Mouse (Mus musculus) spleen, embryonic (tissue): ENCODE measurements around the gene Kremen2.

Source experiments
- CTCF ChIA-PET: fragments of 350-600 bp; sonication (Branson Sonifier 250); formaldehyde crosslinking; loops from one replicate; lab custom pipeline; 2022; lab: Charles Lee

Gene Kremen2

DNA sequence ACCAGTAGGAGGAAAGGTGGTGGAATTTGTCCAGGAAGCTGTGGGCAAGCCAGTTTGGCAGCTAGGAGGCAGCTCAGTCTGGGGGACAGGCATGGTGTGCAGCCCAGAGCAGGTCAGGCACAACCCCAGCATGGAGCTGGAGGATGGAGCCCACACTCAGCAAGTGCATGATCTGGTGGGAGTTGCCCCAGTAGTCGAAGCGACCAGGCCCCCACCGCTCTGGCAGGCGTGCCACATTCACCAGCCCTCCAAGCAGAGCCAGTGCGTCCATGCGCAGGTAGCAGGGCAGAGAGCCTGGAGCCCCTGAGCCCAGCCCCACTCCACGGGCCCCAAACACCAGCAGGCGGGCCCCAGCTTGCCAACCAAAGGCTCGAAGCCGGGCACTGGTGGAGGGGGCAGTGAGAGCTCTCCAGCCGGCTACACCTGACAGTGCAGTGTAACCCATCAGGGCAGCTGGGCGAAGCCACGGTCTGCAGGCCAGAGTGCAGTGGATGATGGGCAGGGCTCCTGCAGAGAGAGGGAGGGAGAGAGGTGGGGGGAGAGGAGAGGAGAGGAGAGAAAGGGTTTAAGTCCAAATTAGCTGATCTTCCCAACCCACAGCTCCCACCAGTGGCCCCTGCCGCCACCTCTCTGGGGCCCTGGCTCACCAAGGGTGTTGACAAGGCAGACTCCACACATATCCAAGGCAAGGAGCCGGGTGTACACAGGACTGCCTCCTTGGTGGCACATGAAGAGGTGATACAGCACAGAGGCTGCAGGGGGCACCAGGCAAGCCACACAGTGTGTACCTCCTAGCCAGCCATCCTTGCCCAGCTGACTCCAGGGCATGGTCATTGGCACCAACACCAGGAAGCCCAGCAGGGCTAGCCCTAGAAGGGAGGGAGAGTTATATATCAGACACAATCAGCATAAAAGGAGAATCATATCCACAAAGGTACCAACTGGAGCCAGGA is 7.9 kb downstream of the Kremen2 start:
- CTCF ChIA-PET = no interaction called here

DNA sequence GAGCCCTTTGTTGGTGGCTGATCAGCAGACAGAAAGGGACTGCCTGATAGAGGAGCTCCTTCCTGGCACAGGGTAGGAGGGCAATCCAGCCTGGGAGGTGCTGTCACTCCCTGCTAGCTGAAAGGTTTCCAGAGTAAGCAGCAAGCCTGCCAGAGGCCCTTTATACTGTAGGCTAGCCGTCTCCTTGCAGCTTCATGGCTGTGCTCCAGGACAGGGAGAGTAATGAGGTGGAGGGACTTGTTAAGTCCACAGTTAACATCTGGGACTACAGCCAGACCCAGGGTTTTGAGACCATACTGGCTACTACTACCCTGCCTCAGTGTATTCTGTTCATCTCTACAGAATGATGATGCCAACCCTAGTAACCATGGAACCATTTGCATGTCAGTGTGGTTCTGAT is 11.3 kb downstream of the Kremen2 start:
- CTCF ChIA-PET = no interaction called here

DNA sequence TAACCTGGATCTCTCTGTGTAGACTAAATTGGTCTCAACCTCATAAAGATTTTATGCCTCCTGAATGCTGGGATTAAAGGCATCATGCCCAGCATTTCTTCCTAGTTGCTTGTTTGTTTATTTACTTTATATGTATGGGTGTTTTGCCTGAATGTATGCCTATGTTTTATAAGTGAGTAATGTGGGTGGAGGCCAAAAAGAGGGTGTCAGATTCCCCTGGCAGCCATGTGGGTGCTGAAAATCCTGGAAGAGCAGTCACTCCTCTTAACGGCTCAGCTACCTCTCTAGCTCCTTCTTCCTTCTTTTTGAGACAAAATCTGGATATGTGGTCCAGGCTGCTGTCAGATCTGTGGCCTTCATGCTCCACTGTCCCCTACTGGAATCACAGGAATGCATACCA is 15.2 kb downstream of the Kremen2 start:
- CTCF ChIA-PET = no interaction called here

DNA sequence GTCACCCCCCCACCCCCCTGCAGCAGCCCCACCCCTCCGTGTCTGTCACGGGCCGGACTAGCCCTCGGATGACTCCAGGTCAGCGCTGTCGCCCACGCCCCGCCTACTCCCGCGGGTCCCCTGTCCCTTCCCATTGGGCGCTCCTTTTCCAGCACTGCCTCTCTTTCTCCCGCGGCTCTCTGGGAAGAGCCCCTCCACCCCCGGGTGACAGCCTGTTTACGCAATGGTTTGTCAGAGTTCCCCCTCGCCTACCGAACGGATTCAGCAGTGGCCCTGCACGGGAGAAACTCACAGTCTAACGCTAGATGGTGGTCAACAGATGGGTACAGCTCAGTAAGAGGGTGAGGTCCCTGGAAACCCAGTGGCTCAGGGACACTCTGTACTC is 18.9 kb downstream of the Kremen2 start:
- CTCF ChIA-PET = interaction anchor here (0.6 kb wide), 1 partner anchor 77 kb away, joined by 8 read pairs; no protein-coding TSS in a partner anchor

- CTCF ChIA-PET = interaction anchor here (0.6 kb wide), 1 partner anchor 78 kb away, joined by 8 read pairs; no protein-coding TSS in a partner anchor
Measured at GRCm38 (mm10) chr17:23725999-23726757, 19.5 kb downstream of the Kremen2 start, which contains the start of gene Pkmyt1. TSS of gene Pkmyt1 (plus strand) at chr17:23726336.

GRCm38 (mm10) chr17:23725477-23725876 is 20.2 kb downstream of the Kremen2 start:
- CTCF ChIA-PET = interaction anchor here (0.6 kb wide), 1 partner anchor 159 kb away, joined by 3 read pairs; no protein-coding TSS in a partner anchor

GRCm38 (mm10) chr17:23722376-23723125 is 23.1 kb downstream of the Kremen2 start, which contains the start of gene 1520401A03Rik:
TSS of gene 1520401A03Rik (minus strand) at chr17:23722783.
- CTCF ChIA-PET = interaction anchor here (0.8 kb wide), 1 partner anchor 13 kb away, joined by 3 read pairs; no protein-coding TSS in a partner anchor

GRCm38 (mm10) chr17:23721886-23722285 is 23.7 kb downstream of the Kremen2 start:
- CTCF ChIA-PET = interaction anchor here (0.6 kb wide), 1 partner anchor 27 kb away, joined by 3 read pairs; no protein-coding TSS in a partner anchor

DNA sequence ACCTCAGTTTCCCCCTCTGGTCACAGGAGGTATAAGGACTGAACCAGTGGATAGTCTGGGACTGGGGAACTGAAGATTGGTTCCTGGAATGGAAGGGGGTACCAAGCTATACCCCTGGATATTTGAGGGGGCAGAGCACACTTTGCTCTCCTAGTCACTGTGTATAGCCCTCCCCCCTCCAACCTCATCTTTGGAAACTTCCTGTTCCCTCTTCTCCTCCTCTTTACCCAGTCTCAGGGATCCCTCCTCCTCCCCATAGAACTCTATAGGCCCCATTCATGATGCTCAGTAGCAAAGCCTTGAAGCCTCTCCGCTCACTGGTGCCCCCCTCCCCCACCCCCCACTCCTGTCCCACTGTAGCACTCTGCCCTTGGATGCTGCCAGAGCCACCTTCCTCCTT is 26.2 kb downstream of the Kremen2 start:
- CTCF ChIA-PET = interaction anchor here (0.6 kb wide), 1 partner anchor 19 kb away, joined by 4 read pairs; no protein-coding TSS in a partner anchor

GRCm38 (mm10) chr17:23717003-23717402 is 28.6 kb downstream of the Kremen2 start:
- CTCF ChIA-PET = no interaction called here

GRCm38 (mm10) chr17:23706212-23706611 is 39.4 kb downstream of the Kremen2 start:
- CTCF ChIA-PET = interaction anchor here (0.5 to 0.6 kb wide), 2 partner anchors 48 to 62 kb away, joined by 4 read pairs; no protein-coding TSS in a partner anchor

DNA sequence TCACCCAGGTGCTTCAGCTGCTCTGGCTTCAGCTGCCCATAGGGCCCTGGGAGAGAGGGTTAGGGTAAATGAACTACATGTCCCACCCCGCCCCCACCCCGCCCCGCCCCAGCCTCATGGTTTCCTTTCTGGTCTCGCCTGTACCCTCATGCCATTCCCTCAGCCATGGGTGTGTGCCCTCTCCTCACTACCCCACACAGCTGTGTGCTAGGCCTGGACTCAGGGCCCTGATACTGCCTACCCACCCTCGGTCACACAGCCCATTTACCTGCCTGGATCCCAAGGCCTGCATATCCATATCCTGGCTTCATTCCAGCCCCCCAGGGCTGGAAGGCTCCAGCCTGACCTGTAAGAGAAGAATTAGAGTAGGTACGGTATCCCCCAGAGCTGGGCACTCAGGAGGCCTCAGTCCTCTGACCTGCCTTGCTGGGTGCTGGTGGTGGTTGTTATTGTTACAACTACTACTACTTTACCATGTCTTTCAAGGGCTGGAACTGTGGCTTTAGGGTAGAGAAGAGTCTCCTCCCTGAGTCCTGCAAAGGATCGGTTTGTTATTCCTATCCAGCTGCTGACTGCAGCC is 40.0 kb downstream of the Kremen2 start:
- CTCF ChIA-PET = interaction anchor here (0.5 kb wide), 2 partner anchors 33 to 61 kb away, joined by 4 to 7 read pairs; no protein-coding TSS in a partner anchor

GRCm38 (mm10) chr17:23704741-23705140 is 40.9 kb downstream of the Kremen2 start:
- CTCF ChIA-PET = interaction anchor here (1.1 kb wide), 1 partner anchor 22 kb away, joined by 4 read pairs; no protein-coding TSS in a partner anchor

DNA sequence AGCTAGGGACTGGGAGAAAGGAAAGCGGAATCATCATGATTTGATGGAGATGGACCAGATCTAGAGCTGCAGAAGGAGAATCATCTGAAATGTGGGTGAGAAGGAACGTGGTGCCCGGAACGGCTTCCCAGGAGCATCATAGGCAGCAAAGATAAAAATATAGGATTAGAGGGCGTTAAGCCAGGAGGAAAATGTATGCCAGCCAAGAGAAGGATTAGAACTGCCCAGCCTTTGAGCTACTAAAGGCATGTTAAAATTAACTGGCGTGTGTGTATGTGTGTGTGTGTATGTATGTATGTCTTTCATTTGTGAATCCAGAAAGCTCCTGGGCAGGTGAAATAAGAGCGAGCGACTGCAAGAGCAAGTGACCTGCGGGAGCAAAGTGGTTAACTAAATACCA is 42.3 kb downstream of the Kremen2 start:
- CTCF ChIA-PET = no interaction called here

- CTCF ChIA-PET = interaction anchor here (1.2 kb wide), 1 partner anchor 39 kb away, joined by 5 read pairs; the partner anchor contains the start of gene Bicdl2
Measured at GRCm38 (mm10) chr17:23700079-23700478, 45.6 kb downstream of the Kremen2 start.

DNA sequence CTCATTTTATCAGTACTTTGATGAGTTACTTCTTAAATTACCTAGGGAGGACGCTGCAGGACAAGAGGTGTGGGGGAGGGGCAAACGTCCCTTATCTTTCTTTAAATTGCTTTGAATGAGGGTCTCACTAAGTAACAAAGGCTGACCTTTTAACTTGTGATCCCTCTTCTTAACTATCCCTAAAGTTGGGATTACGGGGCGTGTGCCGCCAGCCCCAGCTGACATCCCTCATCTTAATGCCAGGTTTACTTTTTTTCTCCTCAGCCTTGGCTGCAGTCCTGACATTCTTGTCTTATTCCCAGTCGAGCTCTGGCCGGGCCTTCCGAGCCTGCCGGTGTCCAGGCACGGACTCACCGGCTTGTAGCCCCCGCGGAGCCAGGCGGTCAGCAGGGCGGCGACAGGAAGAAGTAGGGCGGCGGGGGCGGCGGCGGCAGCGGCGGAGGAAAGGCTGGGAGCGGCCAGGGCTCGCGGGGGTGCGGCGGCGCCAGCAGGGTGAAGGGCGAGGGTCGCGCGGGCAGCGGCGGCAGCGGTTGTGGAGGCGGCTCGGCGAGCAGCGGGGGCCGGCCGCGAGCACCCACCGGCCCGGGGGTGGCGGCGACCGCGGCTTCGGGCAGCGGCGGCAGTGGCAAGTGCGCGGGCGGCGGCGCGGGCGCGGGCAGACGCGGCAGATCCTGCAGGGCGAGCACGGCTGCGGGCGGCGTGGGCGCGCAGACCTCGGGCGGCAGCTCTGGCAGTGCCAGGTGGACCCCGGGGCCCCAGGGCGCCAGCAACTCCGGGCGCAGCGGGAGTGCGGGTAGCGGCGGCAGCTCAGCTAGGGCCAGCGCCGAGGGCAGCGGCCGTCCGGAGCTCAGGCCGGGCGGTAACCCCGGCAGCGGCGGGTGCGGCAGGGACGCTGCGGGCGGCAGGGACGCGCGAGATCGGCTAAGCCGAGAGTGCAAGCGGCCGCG is 46.2 kb downstream of the Kremen2 start:
- CTCF ChIA-PET = interaction anchor here (0.5 to 1.2 kb wide), 3 partner anchors 38 to 266 kb away, joined by 3 to 5 read pairs (median 3); partner anchors contain the start of gene Bicdl2

DNA sequence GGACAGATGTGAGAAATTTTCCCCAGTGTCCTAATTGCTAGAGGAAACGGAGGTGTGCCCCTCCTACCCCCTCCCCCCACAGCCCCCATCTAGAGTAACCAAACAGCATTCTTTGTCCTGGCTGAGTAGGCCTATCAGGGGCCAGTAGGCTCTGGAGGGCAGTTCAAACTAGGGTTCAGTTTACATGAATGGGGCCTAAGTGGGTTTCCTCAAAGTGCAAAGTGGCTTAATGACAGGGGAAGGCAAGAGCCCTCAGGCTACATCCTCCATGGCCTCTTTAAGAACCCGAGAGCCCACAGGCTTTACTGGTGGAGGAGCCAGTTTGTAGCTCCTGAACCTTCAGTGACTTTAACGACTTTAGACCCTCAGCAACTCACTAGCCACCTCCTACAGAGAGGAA is 49.8 kb downstream of the Kremen2 start:
- CTCF ChIA-PET = no interaction called here

DNA sequence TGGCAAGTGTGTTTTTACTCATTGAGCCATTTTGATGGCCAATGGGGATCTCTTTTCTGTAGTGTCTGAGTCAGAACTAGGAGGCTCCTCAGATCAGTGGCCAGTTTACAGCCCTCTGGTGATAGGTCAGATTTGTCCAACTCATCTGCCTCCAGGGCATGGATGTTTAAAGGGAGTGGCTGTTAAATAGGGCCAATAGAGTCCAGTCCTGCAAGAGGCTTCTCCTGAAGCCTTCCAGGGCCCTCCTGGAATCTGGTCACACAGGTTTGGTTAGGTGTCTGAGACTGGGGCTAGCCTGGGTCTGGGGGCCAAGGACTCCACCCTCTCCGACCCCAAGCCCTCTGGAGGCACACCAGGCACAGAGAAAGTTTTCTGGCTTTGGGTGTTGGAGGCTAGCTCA is 51.1 kb downstream of the Kremen2 start:
- CTCF ChIA-PET = no interaction called here
